Mouse (Mus musculus): ENCODE results near the gene Nphp1. TPM values are rescaled to one million over a fixed set of nuclear protein-coding genes. Genes with fewer than 3 reads are reported as not detected.
A peak's percentile ranks its signal among the peaks of the same experiment; 100 is the strongest.

Gene Nphp1
- polyA plus RNA-seq, 1 experiment from 2014 or later = 39.7 TPM

DNA sequence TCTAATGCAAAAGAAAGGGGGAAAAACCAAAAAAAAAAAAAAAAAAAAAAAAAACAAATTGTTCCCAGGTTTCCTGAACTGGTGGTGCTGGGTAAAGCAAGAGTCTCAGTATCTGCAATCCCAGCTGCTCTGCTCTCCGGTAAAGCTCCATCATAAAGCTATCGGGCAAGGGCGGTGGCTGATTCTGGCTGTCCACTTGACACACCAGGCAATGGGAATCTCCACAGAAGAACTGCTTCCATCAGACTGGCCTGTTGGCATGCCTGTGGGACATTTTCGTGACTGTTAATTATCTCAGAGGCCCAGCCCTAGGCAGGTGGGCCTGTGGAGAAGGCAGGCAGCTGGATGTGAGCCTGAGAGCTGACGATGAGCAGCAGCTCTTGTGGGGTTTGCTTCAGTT lies 10.2 kb downstream of the Nphp1 start:
- no peak overlapping the region for H3K4me2 ChIP-seq (replicated peaks; ENCODE audit: low read depth, low read length)
- H3K4me3 ChIP-seq (ENCODE audit: low read length) = no peak overlapping the region
- H3K27ac ChIP-seq (ENCODE audit: low read length) = no peak overlapping the region
- 87% methylated on average over 5 of the region's 5 CpGs for WGBS
- H3K27me3 ChIP-seq (ENCODE audit: insufficient read depth, low read length) = no peaks in the 10 kb centered on the region
- no peak overlapping the region for H3K9ac ChIP-seq (replicated peaks; ENCODE audit: low read length)
- ATAC-seq (ENCODE audit: low FRiP score, low TSS enrichment) = no peak
- H3K9me3 ChIP-seq (ENCODE audit: low read length) = no peaks in the 10 kb centered on the region
- H3K36me3 ChIP-seq (ENCODE audit: insufficient read depth, low read length) = peaks cover 14% of the 10 kb centered on the region
- no peaks in the 10 kb centered on the region for H3K4me1 ChIP-seq (ENCODE audit: insufficient read depth, low read length)

DNA sequence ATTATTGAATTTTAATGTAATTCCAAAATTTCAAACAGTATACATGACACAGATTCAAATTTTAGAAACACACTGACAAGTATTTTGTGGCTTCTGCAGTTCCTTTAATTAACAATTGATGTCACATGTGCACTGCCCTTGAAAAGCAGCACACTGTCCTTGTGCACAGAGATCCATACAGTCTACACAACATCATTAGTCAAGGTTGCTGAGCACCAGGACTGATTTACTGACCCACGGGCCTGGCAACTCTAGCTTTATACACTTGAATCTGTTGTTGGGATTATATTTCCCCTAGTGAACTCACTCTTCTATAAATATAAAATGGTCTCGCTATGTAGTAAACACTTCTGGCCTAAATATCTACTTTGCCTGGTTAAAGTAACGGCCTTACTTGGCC lies 13.7 kb downstream of the Nphp1 start:
- no peak overlapping the region for H3K4me2 ChIP-seq (replicated peaks; ENCODE audit: low read depth, low read length)
- no peak overlapping the region for H3K9ac ChIP-seq (replicated peaks; ENCODE audit: low read length)
- H3K9me3 ChIP-seq (ENCODE audit: low read length) = no peaks in the 10 kb centered on the region
- peaks cover 22% of the 10 kb centered on the region for H3K36me3 ChIP-seq (ENCODE audit: insufficient read depth, low read length)
- 48% methylated on average over 3 of the region's 3 CpGs for WGBS
- H3K27me3 ChIP-seq (ENCODE audit: insufficient read depth, low read length) = no peaks in the 10 kb centered on the region
- H3K4me3 ChIP-seq (ENCODE audit: low read length) = no peak overlapping the region
- H3K4me1 ChIP-seq (ENCODE audit: insufficient read depth, low read length) = no peaks in the 10 kb centered on the region
- ATAC-seq (ENCODE audit: low FRiP score, low TSS enrichment) = 0 out of 2 replicates have a peak, but pooled peaks have one; percentile 54
- no peak overlapping the region for H3K27ac ChIP-seq (ENCODE audit: low read length)

DNA sequence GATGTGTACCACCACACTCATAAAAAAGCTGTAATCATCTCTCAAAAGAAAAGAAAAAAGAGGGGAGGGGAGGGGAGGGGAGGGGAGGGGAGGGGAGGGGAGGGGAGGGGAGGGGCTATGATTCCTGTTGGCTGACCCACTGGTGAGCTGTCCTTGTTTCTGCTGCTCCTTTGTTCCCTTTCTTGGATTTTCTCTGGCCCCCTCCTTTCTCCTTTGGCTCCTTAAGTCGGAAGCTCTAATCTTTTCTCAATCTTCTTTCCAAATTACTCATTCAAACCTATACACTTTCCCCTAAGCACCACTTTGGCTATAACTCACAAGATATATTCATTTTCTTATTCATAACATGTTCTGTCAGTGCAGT lies 14.1 kb downstream of the Nphp1 start:
- no peaks in the 10 kb centered on the region for H3K9me3 ChIP-seq (ENCODE audit: low read length)
- 50% methylated on average over 1 of the region's 1 CpGs for WGBS
- no peak for ATAC-seq (ENCODE audit: low FRiP score, low TSS enrichment)

DNA sequence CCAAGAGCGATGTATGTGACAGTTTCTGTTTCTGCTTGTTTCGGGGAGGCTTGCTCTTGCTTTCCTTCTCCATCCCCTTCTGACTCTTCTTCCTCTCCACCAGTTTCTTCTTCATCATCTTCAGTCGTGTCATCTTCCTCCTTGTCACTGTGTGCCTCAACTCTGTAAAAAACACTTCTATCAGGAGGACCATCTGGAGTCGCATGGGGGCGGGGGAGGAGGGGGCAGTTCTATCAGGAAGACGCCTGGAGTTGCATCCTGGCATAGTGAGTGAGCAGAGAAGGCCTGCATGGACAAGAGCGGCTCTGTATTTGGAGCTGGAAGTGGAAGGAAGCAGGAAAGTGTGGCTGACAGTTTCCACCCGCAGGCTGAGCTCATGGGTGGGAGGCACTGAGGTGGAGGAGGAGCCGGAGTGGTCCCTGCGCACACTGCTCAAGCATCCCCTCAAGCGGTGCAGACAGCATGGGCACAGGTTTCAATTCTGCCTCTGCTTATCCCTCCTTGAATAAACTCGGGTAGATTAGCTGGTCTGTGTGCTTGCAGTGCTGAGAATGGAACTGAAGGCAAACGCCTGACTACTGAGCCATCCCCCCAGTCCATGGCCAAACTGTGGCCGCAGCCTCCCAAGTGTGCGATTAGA lies 14.6 kb downstream of the Nphp1 start:
- 0 out of 2 replicates have a peak, but pooled peaks have one; percentile 31 for ATAC-seq (ENCODE audit: low FRiP score, low TSS enrichment)
- Histone ChIP-seq H3K4me2 (replicated peaks; ENCODE audit: low read depth, low read length) (no peak overlapping the region), H3K9ac (replicated peaks; ENCODE audit: low read length) (no peak overlapping the region), H3K4me3 (ENCODE audit: low read length) (no peak overlapping the region), H3K36me3 (ENCODE audit: insufficient read depth, low read length) (peaks cover 22% of the 10 kb centered on the region), H3K4me1 (ENCODE audit: insufficient read depth, low read length) (no peaks in the 10 kb centered on the region), H3K9me3 (ENCODE audit: low read length) (no peaks in the 10 kb centered on the region), H3K27me3 (ENCODE audit: insufficient read depth, low read length) (no peaks in the 10 kb centered on the region), H3K27ac (ENCODE audit: low read length) (no peak overlapping the region)
- 50% methylated on average over 15 of the region's 15 CpGs for WGBS

More for the DNA sequence above, 14.1 kb downstream of the Nphp1 start:
- Histone ChIP-seq H3K27ac (ENCODE audit: low read length) (no peak overlapping the region), H3K9ac (replicated peaks; ENCODE audit: low read length) (no peak overlapping the region), H3K4me2 (replicated peaks; ENCODE audit: low read depth, low read length) (no peak overlapping the region), H3K27me3 (ENCODE audit: insufficient read depth, low read length) (no peaks in the 10 kb centered on the region), H3K36me3 (ENCODE audit: insufficient read depth, low read length) (peaks cover 22% of the 10 kb centered on the region), H3K4me1 (ENCODE audit: insufficient read depth, low read length) (no peaks in the 10 kb centered on the region), H3K4me3 (ENCODE audit: low read length) (no peak overlapping the region)

DNA sequence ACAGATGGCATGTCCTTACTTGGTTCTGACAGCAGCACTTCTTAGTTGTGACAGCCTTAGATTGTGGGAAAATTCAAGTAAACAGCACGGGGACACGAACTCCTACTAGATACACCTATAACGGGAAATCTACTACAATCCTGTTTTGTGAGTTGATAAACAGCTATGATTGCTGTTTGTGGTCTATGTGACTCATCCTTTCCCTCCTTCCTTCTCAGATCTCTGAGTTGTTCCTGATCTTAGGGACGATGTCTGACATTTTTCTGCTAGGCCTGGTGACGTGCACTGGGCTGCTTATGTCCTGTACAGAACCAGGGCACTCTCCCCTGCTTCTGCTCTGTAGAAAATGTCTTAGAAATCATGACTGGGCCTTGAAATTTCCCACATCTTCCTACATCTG lies 27.1 kb downstream of the Nphp1 start:
- Histone ChIP-seq H3K27ac (ENCODE audit: low read length) (no peak overlapping the region), H3K9me3 (ENCODE audit: low read length) (no peaks in the 10 kb centered on the region), H3K9ac (replicated peaks; ENCODE audit: low read length) (no peak overlapping the region), H3K27me3 (ENCODE audit: insufficient read depth, low read length) (no peaks in the 10 kb centered on the region), H3K4me1 (ENCODE audit: insufficient read depth, low read length) (peaks cover 4% of the 10 kb centered on the region; the same call in 1 of the 2 replicates), H3K4me3 (ENCODE audit: low read length) (no peak overlapping the region), H3K4me2 (replicated peaks; ENCODE audit: low read depth, low read length) (no peak overlapping the region), H3K36me3 (ENCODE audit: insufficient read depth, low read length) (peaks cover 13% of the 10 kb centered on the region)
- no peak for ATAC-seq (ENCODE audit: low FRiP score, low TSS enrichment)
- 94% methylated on average over 5 of the region's 5 CpGs for WGBS

DNA sequence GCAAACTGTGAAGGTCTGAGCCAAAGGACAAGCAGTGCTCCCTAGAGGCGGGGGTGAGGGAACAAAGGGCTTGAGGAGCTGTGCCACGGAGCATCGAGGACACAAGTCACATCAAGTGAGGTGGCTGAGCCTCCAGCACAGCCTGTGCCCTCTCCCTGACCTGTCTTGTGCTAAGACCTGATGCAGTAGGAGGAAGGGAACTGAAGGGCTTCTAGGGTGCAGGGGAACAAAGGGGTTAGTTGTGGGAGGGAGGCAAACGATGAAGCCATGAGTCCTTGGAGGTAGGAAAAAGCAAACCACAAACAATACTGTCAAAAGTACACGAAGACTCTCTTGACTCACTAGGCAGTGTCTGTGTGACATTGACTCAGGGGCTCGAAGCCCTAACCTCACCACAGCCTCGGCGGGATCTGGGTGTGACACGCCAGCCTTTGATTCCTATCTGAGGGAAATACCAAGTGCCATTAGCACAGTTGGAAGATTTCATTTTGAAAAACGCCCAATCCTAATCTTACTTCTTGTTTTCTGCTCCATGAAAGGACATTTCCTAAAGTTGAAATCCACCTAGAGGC lies 28.2 kb downstream of the Nphp1 start:
- H3K27ac ChIP-seq (ENCODE audit: low read length) = no peak overlapping the region
- no peak overlapping the region for H3K4me2 ChIP-seq (replicated peaks; ENCODE audit: low read depth, low read length)
- ATAC-seq (ENCODE audit: low FRiP score, low TSS enrichment) = no peak
- H3K27me3 ChIP-seq (ENCODE audit: insufficient read depth, low read length) = no peaks in the 10 kb centered on the region
- no peaks in the 10 kb centered on the region for H3K9me3 ChIP-seq (ENCODE audit: low read length)
- H3K4me3 ChIP-seq (ENCODE audit: low read length) = no peak overlapping the region
- H3K4me1 ChIP-seq (ENCODE audit: insufficient read depth, low read length) = peaks cover 4% of the 10 kb centered on the region; the same call in 1 of the 2 replicates
- WGBS = 73% methylated on average over 10 of the region's 10 CpGs
- peaks cover 18% of the 10 kb centered on the region for H3K36me3 ChIP-seq (ENCODE audit: insufficient read depth, low read length)
- H3K9ac ChIP-seq (replicated peaks; ENCODE audit: low read length) = no peak overlapping the region

DNA sequence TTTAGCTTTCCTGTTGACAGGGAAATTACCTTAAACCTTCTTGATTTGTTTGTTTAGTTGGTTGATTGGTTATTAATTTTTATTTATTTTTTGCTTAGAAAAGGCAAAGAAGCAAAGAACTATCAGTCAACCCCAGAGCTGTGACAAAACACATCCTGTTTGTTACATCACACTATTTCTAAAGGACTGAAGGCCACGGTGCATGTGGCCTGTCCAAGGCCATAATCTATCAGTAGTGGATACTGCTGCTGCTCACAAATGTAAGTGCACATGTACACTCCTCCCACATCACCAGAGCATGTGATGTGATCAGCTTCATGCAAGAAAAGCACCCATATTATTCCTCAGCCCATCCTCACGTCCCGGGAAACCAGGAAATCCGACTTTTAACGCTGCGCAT lies 28.7 kb downstream of the Nphp1 start:
- H3K27ac ChIP-seq (ENCODE audit: low read length) = no peak overlapping the region
- no peaks in the 10 kb centered on the region for H3K27me3 ChIP-seq (ENCODE audit: insufficient read depth, low read length)
- peaks cover 4% of the 10 kb centered on the region; the same call in 1 of the 2 replicates for H3K4me1 ChIP-seq (ENCODE audit: insufficient read depth, low read length)
- no peak overlapping the region for H3K9ac ChIP-seq (replicated peaks; ENCODE audit: low read length)
- H3K4me3 ChIP-seq (ENCODE audit: low read length) = no peak overlapping the region
- H3K4me2 ChIP-seq (replicated peaks; ENCODE audit: low read depth, low read length) = no peak overlapping the region
- no peak for ATAC-seq (ENCODE audit: low FRiP score, low TSS enrichment)
- H3K9me3 ChIP-seq (ENCODE audit: low read length) = no peaks in the 10 kb centered on the region
- WGBS = 94% methylated on average over 6 of the region's 6 CpGs
- H3K36me3 ChIP-seq (ENCODE audit: insufficient read depth, low read length) = peaks cover 18% of the 10 kb centered on the region

DNA sequence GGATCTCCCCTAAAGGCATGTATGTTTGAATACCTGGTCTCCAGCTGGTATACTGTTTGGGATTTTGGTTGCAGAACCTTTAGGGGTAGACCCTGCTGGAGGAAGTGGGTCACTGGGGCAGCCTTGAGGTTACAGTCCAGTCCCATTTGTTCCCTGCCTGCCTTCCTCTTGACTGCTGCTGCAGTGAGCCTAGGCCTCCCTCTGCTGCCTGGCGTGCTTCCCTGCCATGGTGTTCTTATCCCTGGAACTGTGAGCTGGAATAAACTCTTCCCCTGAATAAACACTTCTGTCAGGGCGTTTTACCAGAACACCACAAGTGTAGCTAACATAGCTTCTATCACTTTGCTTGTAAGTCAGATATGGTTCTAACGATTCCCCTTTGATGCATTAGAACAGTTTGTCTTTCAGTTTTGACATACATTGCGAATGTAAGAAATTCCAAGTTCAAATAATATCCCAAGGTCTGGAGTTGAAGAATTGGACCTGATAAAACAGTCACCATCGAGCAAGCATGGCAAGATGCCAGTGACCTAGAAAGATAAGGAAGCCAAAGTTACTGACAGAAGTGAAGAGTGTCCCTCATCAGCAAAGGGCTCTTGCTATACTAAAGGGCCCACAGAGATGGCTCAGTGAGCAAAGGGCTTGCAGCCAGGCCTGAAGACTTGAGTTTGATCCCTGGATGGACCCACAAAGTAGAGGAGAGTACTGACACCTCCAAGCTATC lies 29.4 kb downstream of the Nphp1 start:
- WGBS = 87% methylated on average over 5 of the region's 5 CpGs
- no peak for ATAC-seq (ENCODE audit: low FRiP score, low TSS enrichment)
- no peak overlapping the region for H3K4me3 ChIP-seq (ENCODE audit: low read length)

DNA sequence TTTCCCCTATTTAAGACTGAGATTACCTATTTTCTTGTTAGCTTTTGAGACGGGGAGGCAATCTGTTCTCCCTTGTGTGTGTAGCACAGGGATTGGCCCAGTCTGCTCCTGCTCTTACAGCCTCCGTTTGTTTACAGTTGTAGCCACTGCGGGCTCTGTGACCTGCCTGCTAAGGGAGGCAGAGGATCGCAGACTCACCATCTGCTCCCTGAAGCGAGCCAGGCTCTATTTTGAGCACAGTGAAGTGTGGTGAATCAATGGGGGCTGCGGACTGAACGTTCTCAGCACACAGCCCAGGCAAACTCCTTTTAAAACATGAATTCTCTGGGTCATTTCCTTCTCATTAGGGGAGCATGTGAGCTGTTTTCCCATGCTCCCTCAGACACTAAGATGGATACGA lies 31.5 kb downstream of the Nphp1 start:
- peaks cover 8% of the 10 kb centered on the region for H3K36me3 ChIP-seq (ENCODE audit: insufficient read depth, low read length)
- peak overlapping the region; percentile 37; the same call in 1 of the 2 replicates for H3K27ac ChIP-seq (ENCODE audit: low read length)
- H3K27me3 ChIP-seq (ENCODE audit: insufficient read depth, low read length) = no peaks in the 10 kb centered on the region
- peaks cover 4% of the 10 kb centered on the region; the same call in 1 of the 2 replicates for H3K4me1 ChIP-seq (ENCODE audit: insufficient read depth, low read length)
- no peak overlapping the region for H3K4me3 ChIP-seq (ENCODE audit: low read length)
- peak; percentile 86 for ATAC-seq (ENCODE audit: low FRiP score, low TSS enrichment)
- H3K9ac ChIP-seq (replicated peaks; ENCODE audit: low read length) = no peak overlapping the region
- 16% methylated on average over 8 of the region's 8 CpGs for WGBS
- no peaks in the 10 kb centered on the region for H3K9me3 ChIP-seq (ENCODE audit: low read length)
- H3K4me2 ChIP-seq (replicated peaks; ENCODE audit: low read depth, low read length) = no peak overlapping the region

More for the DNA sequence above, 29.4 kb downstream of the Nphp1 start:
- Histone ChIP-seq H3K4me2 (replicated peaks; ENCODE audit: low read depth, low read length) (no peak overlapping the region), H3K9ac (replicated peaks; ENCODE audit: low read length) (no peak overlapping the region), H3K36me3 (ENCODE audit: insufficient read depth, low read length) (peaks cover 18% of the 10 kb centered on the region), H3K27me3 (ENCODE audit: insufficient read depth, low read length) (no peaks in the 10 kb centered on the region), H3K9me3 (ENCODE audit: low read length) (no peaks in the 10 kb centered on the region), H3K27ac (ENCODE audit: low read length) (no peak overlapping the region), H3K4me1 (ENCODE audit: insufficient read depth, low read length) (peaks cover 4% of the 10 kb centered on the region; the same call in 1 of the 2 replicates)

DNA sequence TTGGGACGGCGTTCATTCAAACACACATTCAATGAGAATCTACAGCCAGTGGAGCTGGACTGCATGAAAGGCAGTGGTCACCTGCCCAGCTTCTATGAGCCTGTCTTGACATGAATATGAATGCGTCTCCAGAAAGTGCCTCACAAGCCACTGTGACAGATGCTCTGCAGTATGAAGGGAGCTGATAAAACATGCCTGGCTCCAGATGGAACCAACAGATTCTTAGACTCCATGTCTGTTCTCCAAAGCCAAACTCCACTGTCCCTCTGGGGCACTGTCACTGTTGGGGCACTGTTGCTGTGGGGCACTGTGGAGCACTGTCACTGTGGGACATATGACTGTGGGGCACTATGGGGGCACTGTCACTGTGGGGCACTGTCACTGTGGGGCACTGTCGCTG lies 34.6 kb downstream of the Nphp1 start:
- Histone ChIP-seq H3K4me1 (ENCODE audit: insufficient read depth, low read length) (peaks cover 4% of the 10 kb centered on the region; the same call in 1 of the 2 replicates), H3K4me2 (replicated peaks; ENCODE audit: low read depth, low read length) (no peak overlapping the region), H3K9ac (replicated peaks; ENCODE audit: low read length) (no peak overlapping the region), H3K4me3 (ENCODE audit: low read length) (no peak overlapping the region), H3K9me3 (ENCODE audit: low read length) (no peaks in the 10 kb centered on the region), H3K36me3 (ENCODE audit: insufficient read depth, low read length) (peaks cover 5% of the 10 kb centered on the region), H3K27ac (ENCODE audit: low read length) (no peak overlapping the region), H3K27me3 (ENCODE audit: insufficient read depth, low read length) (no peaks in the 10 kb centered on the region)
- no peak for ATAC-seq (ENCODE audit: low FRiP score, low TSS enrichment)
- 86% methylated on average over 4 of the region's 4 CpGs for WGBS

Measured in kidney, embryonic 16.5 days (tissue).